Mouse (Mus musculus): ENCODE data around the gene Grin1. TPM values are rescaled to one million over a fixed set of nuclear protein-coding genes. Genes with fewer than 3 reads are reported as not detected.

Grin1 gene
- total and polyA plus RNA-seq, 3 experiments, result 0.07 TPM; not detected in 2

DNA sequence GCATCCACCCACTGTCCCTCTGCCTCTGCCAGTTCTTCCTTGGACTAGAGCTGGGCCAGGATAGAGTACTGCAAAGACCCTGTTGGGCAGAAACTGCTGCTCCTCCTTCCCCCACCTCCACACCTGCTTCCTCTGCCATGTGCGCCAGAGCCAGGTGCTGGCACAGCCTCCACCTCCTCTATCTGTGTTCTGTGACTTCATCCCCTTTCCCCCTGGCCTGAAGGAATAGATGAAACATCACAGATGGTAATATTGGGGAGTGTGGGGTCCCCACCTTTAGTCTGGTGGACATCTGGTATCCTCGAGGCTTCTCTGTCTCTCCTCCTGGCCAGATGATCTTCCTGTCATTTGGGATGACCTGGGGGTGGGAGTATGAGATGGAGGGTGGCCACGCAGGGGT is 15.5 kb downstream of the Grin1 start:
- Histone ChIP-seq H3K27ac (ENCODE audit: control insufficient read depth, low read depth, low read length) (no peak overlapping the region), H3K9ac (ENCODE audit: control insufficient read depth, low read depth, low read length, poor library complexity, severe bottlenecking) (no peak overlapping the region), H3K4me3 (ENCODE audit: control insufficient read depth in 1 of 2, insufficient read depth in 1 of 2, low read depth in 2 of 2, low read length in 2 of 2) (no peak overlapping the region), H3K27me3 (ENCODE audit: control insufficient read depth in 1 of 2, insufficient read depth in 2 of 2, low read length in 2 of 2) (peaks cover 0 to 2% of the 10 kb centered on the region in 2 experiments; a peak in 2 of 4 replicates), H3K36me3 (ENCODE audit: control insufficient read depth in 1 of 2, insufficient read depth in 2 of 2, low read length in 2 of 2) (peaks cover 0 to 3% of the 10 kb centered on the region in 2 experiments; a peak in 1 of 4 replicates), H3K4me1 (ENCODE audit: control insufficient read depth in 1 of 2, insufficient read depth in 2 of 2, low read length in 2 of 2) (peaks cover 0 to 8% of the 10 kb centered on the region in 2 experiments; a peak in 2 of 4 replicates), H3K9me3 (replicated peaks; ENCODE audit: insufficient read depth, low read length) (no peaks in the 10 kb centered on the region), H3K79me2 (ENCODE audit: control insufficient read depth, insufficient read depth, low read length, poor library complexity) (no peaks in the 10 kb centered on the region)
- no peak for TF ChIP-seq CTCF (IDR thresholded peaks at IDR 0.05 in 2 of 3, conservative IDR thresholded peaks at IDR 0.05 in 1 of 3; ENCODE audit: control insufficient read depth in 1 of 3, insufficient read depth in 1 of 3, low read depth in 2 of 3, low read length in 3 of 3, poor library complexity in 1 of 3, severe bottlenecking in 1 of 3)
- DNase-seq (ENCODE audit: low read depth, low spot score), result no peak

DNA sequence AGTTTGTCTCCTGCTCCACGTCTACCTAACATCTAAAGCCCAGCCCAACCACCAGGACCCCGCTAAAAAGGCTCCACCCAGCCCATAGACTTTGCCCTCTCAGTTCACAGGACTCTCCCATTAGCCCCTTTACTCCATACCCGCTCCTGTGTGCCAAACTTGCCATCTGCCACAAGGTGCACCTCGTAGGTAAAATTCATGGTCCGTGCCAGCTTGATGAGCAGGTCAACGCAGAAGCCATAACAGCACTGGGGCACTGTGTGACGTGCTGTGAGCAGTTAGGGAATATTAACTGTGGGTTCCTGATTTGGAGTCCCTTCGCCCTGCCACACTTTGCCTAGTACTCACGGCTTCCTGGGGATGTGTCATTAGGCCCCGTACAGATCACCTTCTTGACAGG is 20.9 kb downstream of the Grin1 start:
- no peak for DNase-seq (ENCODE audit: low read depth, low spot score)
- no peak overlapping the region for H3K4me3 ChIP-seq (ENCODE audit: control insufficient read depth in 1 of 2, insufficient read depth in 1 of 2, low read depth in 2 of 2, low read length in 2 of 2)
- no peak overlapping the region for H3K9ac ChIP-seq (ENCODE audit: control insufficient read depth, low read depth, low read length, poor library complexity, severe bottlenecking)
- H3K27ac ChIP-seq (ENCODE audit: control insufficient read depth, low read depth, low read length), result no peak overlapping the region
- no peaks in the 10 kb centered on the region for H3K79me2 ChIP-seq (ENCODE audit: control insufficient read depth, insufficient read depth, low read length, poor library complexity)
- no peaks in the 10 kb centered on the region for H3K36me3 ChIP-seq (ENCODE audit: control insufficient read depth in 1 of 2, insufficient read depth in 2 of 2, low read length in 2 of 2)
- TF ChIP-seq MAFK (IDR thresholded peaks at IDR 0.05; ENCODE audit: borderline replicate concordance, low read depth, low read length) (no peak), MAZ (IDR thresholded peaks at IDR 0.05; ENCODE audit: low read depth, low read length) (no peak), CTCF (IDR thresholded peaks at IDR 0.05 in 2 of 3, conservative IDR thresholded peaks at IDR 0.05 in 1 of 3; ENCODE audit: control insufficient read depth in 1 of 3, insufficient read depth in 1 of 3, low read depth in 2 of 3, low read length in 3 of 3, poor library complexity in 1 of 3, severe bottlenecking in 1 of 3) (no peak), E2F4 (IDR thresholded peaks at IDR 0.05; ENCODE audit: borderline replicate concordance, low read depth, low read length) (no peak), MYC (IDR thresholded peaks at IDR 0.05; ENCODE audit: low read depth, low read length) (no peak), UBTF (IDR thresholded peaks at IDR 0.05; ENCODE audit: borderline replicate concordance, insufficient read depth, low read depth, low read length) (no peak), SMC3 (IDR thresholded peaks at IDR 0.05; ENCODE audit: low read depth, low read length) (no peak), ZMIZ1 (IDR thresholded peaks at IDR 0.05; ENCODE audit: low read depth, low read length) (no peak), ZC3H11A (IDR thresholded peaks at IDR 0.05; ENCODE audit: low read depth, low read length) (no peak), ZKSCAN1 (IDR thresholded peaks at IDR 0.05; ENCODE audit: low read depth, low read length) (no peak), SIN3A (IDR thresholded peaks at IDR 0.05; ENCODE audit: low read length) (no peak), EP300 (IDR thresholded peaks at IDR 0.05; ENCODE audit: low read depth in 1 of 2, low read length in 2 of 2) (no peak), POLR2AphosphoS5 (IDR thresholded peaks at IDR 0.05; ENCODE audit: borderline replicate concordance, low read depth, low read length) (no peak), ETS1 (IDR thresholded peaks at IDR 0.05; ENCODE audit: low read depth, low read length) (no peak), HCFC1 (IDR thresholded peaks at IDR 0.05; ENCODE audit: low read depth, low read length) (no peak), MAX (IDR thresholded peaks at IDR 0.05; ENCODE audit: low read length) (no peak)
- H3K27me3 ChIP-seq (ENCODE audit: control insufficient read depth in 1 of 2, insufficient read depth in 2 of 2, low read length in 2 of 2), result peaks cover 0 to 4% of the 10 kb centered on the region in 2 experiments; a peak in 2 of 4 replicates
- H3K9me3 ChIP-seq (replicated peaks; ENCODE audit: insufficient read depth, low read length), result no peaks in the 10 kb centered on the region
- no peaks in the 10 kb centered on the region for H3K4me1 ChIP-seq (ENCODE audit: control insufficient read depth in 1 of 2, insufficient read depth in 2 of 2, low read length in 2 of 2)

Measured in MEL (cell line).